Mouse (Mus musculus): ENCODE measurements around the gene P2rx5. TPM values are rescaled to one million over a fixed set of nuclear protein-coding genes. Genes with fewer than 3 reads are reported as not detected.

Gene P2rx5
- total RNA-seq, 2 experiments from 2014 or later: 5.1 to 6.5 TPM

- peak; percentile 22 to 42 for DNase-seq
Measured at GRCm38 (mm10) chr11:73175612-73176011, 15.4 kb downstream of the P2rx5 start.

- DNase-seq: no peak
Measured at GRCm38 (mm10) chr11:73176186-73176585, 16.0 kb downstream of the P2rx5 start.

GRCm38 (mm10) chr11:73176608-73177508 lies 16.6 kb downstream of the P2rx5 start, which contains the start of the genes Emc6 and Tax1bp3:
TSS of gene Emc6 (minus strand) at chr11:73177037.
TSS of gene Tax1bp3 (plus strand) at chr11:73177083.
- peak; percentile 98 for DNase-seq

- DNase-seq: peak; percentile 90 to 92
Measured at GRCm38 (mm10) chr11:73177509-73177875, 17.3 kb downstream of the P2rx5 start.

- DNase-seq: no peak
Measured at GRCm38 (mm10) chr11:73177895-73178294, 17.7 kb downstream of the P2rx5 start.

- no peak for DNase-seq
Measured at GRCm38 (mm10) chr11:73185872-73186615, 25.8 kb downstream of the P2rx5 start.

- DNase-seq: no peak
Measured at GRCm38 (mm10) chr11:73187231-73187630, 27.0 kb downstream of the P2rx5 start.

DNA sequence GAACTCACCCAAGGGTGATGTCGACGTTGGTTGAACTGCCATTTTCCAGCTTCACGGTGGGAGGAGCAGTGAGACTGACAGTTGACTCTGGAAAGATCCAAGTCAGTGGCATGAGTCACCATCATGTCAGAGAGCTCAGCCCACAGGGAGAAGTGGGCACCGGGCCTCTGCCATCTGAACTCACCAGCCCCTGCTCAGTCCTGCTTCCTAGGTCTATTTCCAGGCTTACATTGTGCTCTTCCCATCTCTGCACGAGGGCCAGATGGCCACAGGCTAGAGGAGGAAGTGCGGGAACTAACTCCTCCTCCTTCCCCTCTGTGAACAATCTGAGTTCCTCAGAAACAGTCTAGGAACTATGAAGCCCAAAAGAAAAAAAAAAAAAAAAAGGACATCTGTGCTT lies 32.8 kb downstream of the P2rx5 start:
- peak; percentile 44 to 47 for DNase-seq

- no peak for DNase-seq
Measured at GRCm38 (mm10) chr11:73194444-73194843, 34.2 kb downstream of the P2rx5 start.

DNA sequence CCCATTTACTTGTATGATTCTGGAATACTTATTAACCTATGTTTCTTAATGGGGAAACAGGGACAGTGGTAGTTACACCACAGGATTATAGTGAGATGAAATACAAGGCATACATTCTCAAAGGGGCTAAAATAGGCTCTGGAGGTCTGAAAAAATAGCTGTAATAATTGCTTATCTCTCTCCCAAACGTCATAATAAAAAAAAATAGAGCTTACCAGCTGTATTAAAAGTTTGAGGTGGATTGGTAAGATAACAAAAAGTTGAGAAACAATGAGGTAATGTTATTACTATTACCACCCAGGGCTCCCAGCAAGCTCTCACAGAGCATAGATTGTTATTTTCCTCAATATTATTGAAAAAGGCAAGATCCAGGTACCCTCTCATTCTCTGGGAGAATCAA lies 38.0 kb downstream of the P2rx5 start:
- no peak for DNase-seq

GRCm38 (mm10) chr11:73198603-73199229 lies 38.5 kb downstream of the P2rx5 start, which contains the start of gene Ctns:
TSS of gene Ctns (minus strand) at chr11:73199042.
- DNase-seq: peak; percentile 83 to 85

DNA sequence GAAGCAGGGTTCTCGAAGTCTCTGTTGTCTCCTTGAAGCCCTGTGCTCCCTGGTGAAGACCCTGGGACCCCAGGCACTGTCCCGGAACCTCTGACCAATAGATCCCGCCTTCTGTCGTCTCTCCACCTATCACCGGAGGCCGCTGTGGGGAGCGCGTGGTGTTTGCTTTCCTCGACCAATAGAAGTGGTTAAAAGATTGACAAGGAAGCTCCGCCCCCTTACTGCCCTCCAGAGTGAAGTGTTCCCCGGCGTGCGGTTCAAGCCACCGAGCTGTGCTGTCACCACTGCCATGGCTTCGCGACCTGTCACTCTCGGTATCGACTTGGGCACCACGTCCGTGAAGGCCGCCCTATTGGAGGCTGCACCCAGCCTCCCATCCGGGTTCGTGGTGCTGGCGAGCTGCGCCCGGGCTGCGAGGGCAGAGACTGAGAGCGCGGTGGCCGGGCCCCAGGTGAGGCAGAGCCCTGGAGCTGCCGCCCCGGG lies 39.0 kb downstream of the P2rx5 start, which contains the start of gene Shpk:
Shpk (plus strand) TSS at position 231 of the 483 bp plus-strand sequence.
- DNase-seq: peak; percentile 94 to 95

- peak in 1 of 2 experiments; percentile 34 for DNase-seq
Measured at GRCm38 (mm10) chr11:73199879-73200278, 39.7 kb downstream of the P2rx5 start.

- peak; percentile 32 to 43 for DNase-seq
Measured at GRCm38 (mm10) chr11:73201021-73201420, 40.8 kb downstream of the P2rx5 start.

DNA sequence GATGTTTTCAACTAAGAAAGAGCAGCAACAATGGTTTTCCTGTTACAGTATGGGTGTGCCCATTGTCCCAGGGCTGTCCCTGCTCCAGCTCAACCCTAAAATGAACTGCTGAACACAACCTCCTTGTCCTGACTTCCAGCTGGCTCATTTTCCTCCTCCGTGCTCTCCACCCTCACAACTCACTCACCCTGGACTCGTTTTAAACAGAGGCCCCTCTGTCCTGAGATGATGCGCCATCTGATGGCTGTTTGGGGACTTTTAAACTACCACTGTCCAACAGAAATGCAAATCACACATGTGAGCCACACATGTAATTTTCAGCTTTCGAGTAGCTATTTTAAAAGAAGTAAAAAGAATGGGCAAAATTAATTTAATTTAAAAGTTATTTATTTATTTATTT lies 41.4 kb downstream of the P2rx5 start:
- DNase-seq: no peak

DNA sequence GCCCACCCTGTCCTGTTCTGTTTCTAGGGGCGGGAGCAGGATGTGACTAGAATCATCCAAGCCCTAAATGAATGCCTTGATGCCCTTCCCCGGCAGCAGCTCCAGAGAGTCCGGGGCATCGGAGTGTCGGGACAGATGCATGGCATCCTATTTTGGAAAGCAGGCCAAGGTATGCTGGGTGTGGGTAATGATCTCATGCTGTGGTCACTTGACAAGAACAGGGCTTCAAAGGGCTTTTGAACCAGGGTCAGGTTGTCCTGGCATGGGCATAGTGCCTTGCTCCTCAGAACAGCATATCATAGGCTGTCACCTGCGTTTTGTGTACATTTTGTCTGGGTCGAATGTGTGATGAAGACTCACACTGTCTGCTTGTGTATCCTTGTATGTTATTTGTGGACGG lies 43.7 kb downstream of the P2rx5 start:
- DNase-seq: no peak

DNA sequence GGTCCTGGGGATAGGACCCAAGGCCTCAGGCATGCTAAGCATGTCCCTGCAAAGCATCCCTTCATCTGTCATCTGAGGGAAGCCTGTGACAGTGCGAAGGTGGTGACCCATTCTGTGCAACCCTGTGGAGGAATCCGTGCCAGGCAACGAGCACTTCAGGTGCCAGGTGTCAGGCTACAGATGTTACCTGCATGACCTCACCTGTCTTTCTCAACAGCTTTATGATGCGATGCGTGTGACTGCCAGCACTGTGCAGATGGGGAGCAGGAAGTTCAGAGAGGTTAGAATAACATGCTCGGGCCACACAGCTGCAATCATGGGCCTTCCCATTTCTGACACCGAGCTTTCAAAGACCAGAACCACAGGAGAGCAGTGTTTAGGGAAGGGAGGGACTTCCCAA lies 45.0 kb downstream of the P2rx5 start:
- no peak for DNase-seq

DNA sequence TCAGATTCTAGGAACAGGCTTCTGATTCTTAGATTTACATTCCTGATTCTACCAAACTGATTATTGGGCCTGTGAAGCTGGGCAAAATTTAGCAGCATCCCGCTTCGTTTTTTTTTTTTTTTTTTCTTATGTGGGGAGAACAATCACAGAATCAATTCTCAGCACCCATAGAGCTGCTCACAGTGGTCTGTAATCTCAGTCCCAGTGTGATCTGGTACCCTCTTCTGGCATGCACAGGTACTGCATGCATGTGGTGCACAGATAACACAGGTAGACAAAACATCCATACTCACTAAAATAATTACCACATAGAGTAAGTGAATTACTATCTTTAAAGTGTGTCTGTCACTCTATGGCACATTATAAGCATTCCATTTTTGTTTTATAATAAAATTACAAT lies 47.4 kb downstream of the P2rx5 start:
- no peak for DNase-seq

- no peak for DNase-seq
Measured at GRCm38 (mm10) chr11:73213956-73214355, 53.7 kb downstream of the P2rx5 start.

DNA sequence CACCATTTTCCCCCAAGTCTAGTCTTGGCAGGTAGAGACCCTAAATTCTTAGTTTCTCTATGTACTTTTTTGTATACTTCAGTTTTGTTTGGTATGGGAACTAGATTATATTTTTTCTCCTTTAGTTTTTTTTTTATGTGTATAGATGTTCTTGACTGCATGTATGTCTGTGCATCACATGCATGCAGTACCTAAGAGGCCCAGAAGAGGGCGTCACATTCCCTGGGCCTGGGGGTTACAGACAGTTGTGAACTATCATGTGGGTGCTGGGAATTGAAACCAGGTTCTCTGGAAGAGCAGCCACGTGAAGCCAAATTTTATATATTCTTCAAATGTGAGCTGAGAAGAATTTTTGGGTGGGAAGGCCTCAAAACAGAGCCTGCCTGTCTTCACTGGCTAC lies 59.5 kb downstream of the P2rx5 start:
- DNase-seq: no peak

GRCm38 (mm10) chr11:73220651-73221050 lies 60.4 kb downstream of the P2rx5 start:
- DNase-seq: no peak

Data from adrenal gland, postnatal 36 days (tissue).